25 mouse cellular contexts compared by ENCODE assay signal in genomic region chr7:127114920-127115319, GRCm38 (mm10). TPM values are rescaled to one million over a fixed set of nuclear protein-coding genes. Genes with fewer than 3 reads are reported as not detected.
A peak's percentile ranks its signal among the peaks of the same experiment; 100 is the strongest.
DNase-seq lines count a peak whose midpoint lies in the region; ATAC-seq lines count a peak whose summit lies in the region.
"Had no signal": no experiment of that assay in that cellular context is flagged by ENCODE, and none has a peak within 500 bp of the region (broad histone marks: within the 10 kb centered on the region; RNA-seq: fewer than 3 reads in every experiment).

No protein-coding gene starts in this region.

- H3K4me1 ChIP-seq in heart, embryonic 10.5 days = peaks cover 21% of the 10 kb centered on the region
- peaks cover 74% of the 10 kb centered on the region for H3K4me1 ChIP-seq in liver, embryonic 15.5 days (replicated peaks)
- H3K4me1 ChIP-seq in liver, embryonic 12.5 days = peaks cover 75% of the 10 kb centered on the region

- no peak for ATAC-seq in liver, embryonic 15.5 days (ENCODE audit: insufficient read depth)
- ATAC-seq in liver, embryonic 12.5 days = no peak
- ATAC-seq: activated CD4-positive, CD25-positive, alpha-beta regulatory T cell, adult 4 months; CD4-positive, CD25-positive, alpha-beta regulatory T cell, adult 4 months; Patski had no signal

- peak; percentile 79 for DNase-seq in heart, adult 11 months
- DNase-seq in heart, postnatal 25 days (ENCODE audit: low spot score) = no peak
- peak; percentile 66 for DNase-seq in heart, embryonic 10.5 days (ENCODE audit: low spot score)
- no peak for DNase-seq in heart, adult 18-20 months
- DNase-seq in natural killer cell, adult 2 months (ENCODE audit: low spot score in 2 of 2) = peak; percentile 47 to 69
- no peak for DNase-seq in kidney, postnatal 14 days
- DNase-seq: adrenal gland, adult 2 months; adrenal gland, adult 8-10 months; adrenal gland, postnatal 10 days; adrenal gland, postnatal 14 days; adrenal gland, postnatal 25 days; adrenal gland, postnatal 36 days; B cell, adult 2 months; cerebellum, adult 11 months; cerebellum, adult 11-12 months had no signal

- H3K9ac ChIP-seq in liver, embryonic 15.5 days = no peak overlapping the region
- H3K9ac ChIP-seq in liver, embryonic 12.5 days = no peak overlapping the region

- no peaks in the 10 kb centered on the region for H3K36me3 ChIP-seq in heart, embryonic 10.5 days
- H3K36me3 ChIP-seq in liver, embryonic 15.5 days (replicated peaks) = no peaks in the 10 kb centered on the region
- H3K36me3 ChIP-seq in liver, embryonic 12.5 days = no peaks in the 10 kb centered on the region

- H3K9me3 ChIP-seq in heart, embryonic 10.5 days = no peaks in the 10 kb centered on the region
- H3K9me3 ChIP-seq in liver, embryonic 15.5 days (replicated peaks) = no peaks in the 10 kb centered on the region
- no peaks in the 10 kb centered on the region for H3K9me3 ChIP-seq in liver, embryonic 12.5 days (replicated peaks)
- H3K9me3 ChIP-seq: G1E had no signal

- intact Hi-C loops in heart, postnatal 25 days (cut with DNase I) = no loop called here

- H3K27me3 ChIP-seq in heart, embryonic 10.5 days (ENCODE audit: insufficient read depth, poor library complexity, severe bottlenecking) = peaks cover 12% of the 10 kb centered on the region
- H3K27me3 ChIP-seq in liver, embryonic 15.5 days = no peaks in the 10 kb centered on the region
- no peaks in the 10 kb centered on the region for H3K27me3 ChIP-seq in liver, embryonic 12.5 days (replicated peaks)
- H3K27me3 ChIP-seq: CH12.LX, Patski had no signal

- no peak overlapping the region for H3K27ac ChIP-seq in heart, embryonic 10.5 days
- H3K27ac ChIP-seq in liver, embryonic 15.5 days (replicated peaks) = 0 out of 2 replicates have a peak overlapping the region, but pooled peaks have one; percentile 14
- no peak overlapping the region for H3K27ac ChIP-seq in liver, embryonic 12.5 days

- 68% methylated on average over 11 of the region's 11 CpGs for WGBS in heart, embryonic 10.5 days
- WGBS in liver, embryonic 15.5 days (ENCODE audit: insufficient replicate concordance) = 57% methylated on average over 11 of the region's 11 CpGs
- 66% methylated on average over 11 of the region's 11 CpGs for WGBS in liver, embryonic 12.5 days (ENCODE audit: insufficient replicate concordance)

- H3K4me2 ChIP-seq in liver, embryonic 15.5 days = no peak overlapping the region
- H3K4me2 ChIP-seq in liver, embryonic 12.5 days = no peak overlapping the region

- no peak overlapping the region for H3K4me3 ChIP-seq in heart, embryonic 10.5 days
- H3K4me3 ChIP-seq in liver, embryonic 15.5 days (replicated peaks) = no peak overlapping the region
- H3K4me3 ChIP-seq in liver, embryonic 12.5 days = no peak overlapping the region

RNA-seq across cellular contexts. Expression of gene Qprt, which starts 7.1 kb away (rescaled TPM):
- not detected for total RNA-seq in heart, postnatal 25 days (2021)
- 7.2 and 14.5 TPM in 2 replicates for polyA plus RNA-seq in heart, embryonic 10.5 days (2016; fragmentation: Nextera tagmentation; extraction: Ambion mirVana)
- total RNA-seq in heart, adult 18-20 months (2021) = under 1 TPM in 1 of 2 experiments, not detected in 1; 0.49 TPM
- 65.5 and 76.7 TPM in 2 replicates for polyA plus RNA-seq in liver, embryonic 15.5 days (2015; fragmentation: Nextera tagmentation; extraction: Ambion mirVana)
- polyA plus RNA-seq in liver, embryonic 12.5 days (2016; fragmentation: Nextera tagmentation; extraction: Ambion mirVana) = 36.5 and 40.3 TPM in 2 replicates
- polyA plus RNA-seq: C2C12, Patski had no signal

RNA-seq across cellular contexts. Expression of gene Spn, which starts 22.7 kb away (rescaled TPM):
- total RNA-seq in heart, postnatal 25 days (2021) = under 1 TPM; 0.36 to 0.56 TPM
- polyA plus RNA-seq in heart, embryonic 10.5 days (2016; fragmentation: Nextera tagmentation; extraction: Ambion mirVana) = 0.06 and 0.50 TPM in 2 replicates
- 1 to 10 TPM in 1 of 2 experiments, under 1 TPM in 1; 0.55 to 2.6 TPM for total RNA-seq in heart, adult 18-20 months (2021)
- 6.7 and 6.8 TPM in 2 replicates for polyA plus RNA-seq in liver, embryonic 15.5 days (2015; fragmentation: Nextera tagmentation; extraction: Ambion mirVana)
- 7.3 and 7.4 TPM in 2 replicates for polyA plus RNA-seq in liver, embryonic 12.5 days (2016; fragmentation: Nextera tagmentation; extraction: Ambion mirVana)

RNA-seq across cellular contexts. Expression of gene AI467606, which starts 23.8 kb away (rescaled TPM):
- 1 to 10 TPM; 1.4 to 1.7 TPM for total RNA-seq in heart, postnatal 25 days (2021)
- 0.73 and 1.0 TPM in 2 replicates for polyA plus RNA-seq in heart, embryonic 10.5 days (2016; fragmentation: Nextera tagmentation; extraction: Ambion mirVana)
- 1 to 10 TPM; 1.3 to 2.9 TPM for total RNA-seq in heart, adult 18-20 months (2021)
- 8.2 and 9.5 TPM in 2 replicates for polyA plus RNA-seq in liver, embryonic 15.5 days (2015; fragmentation: Nextera tagmentation; extraction: Ambion mirVana)
- polyA plus RNA-seq in liver, embryonic 12.5 days (2016; fragmentation: Nextera tagmentation; extraction: Ambion mirVana) = 8.3 and 8.5 TPM in 2 replicates

RNA-seq across cellular contexts. Expression of gene Zg16, which starts 27.8 kb away (rescaled TPM):
- total RNA-seq in heart, postnatal 25 days (2021) = not detected
- not detected in 2 replicates for polyA plus RNA-seq in heart, embryonic 10.5 days (2016; fragmentation: Nextera tagmentation; extraction: Ambion mirVana)
- not detected for total RNA-seq in heart, adult 18-20 months (2021)
- 0.24 and 0.33 TPM in 2 replicates for polyA plus RNA-seq in liver, embryonic 15.5 days (2015; fragmentation: Nextera tagmentation; extraction: Ambion mirVana)
- polyA plus RNA-seq in liver, embryonic 12.5 days (2016; fragmentation: Nextera tagmentation; extraction: Ambion mirVana) = not detected in 2 replicates
- total RNA-seq: adrenal gland, adult 18-20 months; adrenal gland, adult 2 months; adrenal gland, adult 8-10 months; adrenal gland, postnatal 14 days; adrenal gland, postnatal 25 days; adrenal gland, postnatal 36 days; CH12.LX; ES-E14 had no signal
- polyA plus RNA-seq: activated CD4-positive, CD25-positive, alpha-beta regulatory T cell, adult 4 months; C2C12; G1E; Patski had no signal

Comparison
In these comparisons a context has a peak if more than half of its experiments do, and no peak if none do; other contexts are left out.
1. DNase-seq: peak in heart, adult 11 months (single experiment), heart, embryonic 10.5 days (single experiment) and natural killer cell, adult 2 months (2 of 2); none in heart, postnatal 25 days (single experiment), heart, adult 18-20 months (0 of 2) and kidney, postnatal 14 days (single experiment).